Mouse (Mus musculus): ENCODE measurements around the gene Oaf. TPM values are rescaled to one million over a fixed set of nuclear protein-coding genes. Genes with fewer than 3 reads are reported as not detected.
A peak's percentile ranks its signal among the peaks of the same experiment; 100 is the strongest.

Gene Oaf
- total and polyA plus RNA-seq, 3 experiments, result 57.6 to 137 TPM; not detected in 1

- TF ChIP-seq MAX (IDR thresholded peaks at IDR 0.05; ENCODE audit: low read length) (peak; percentile 70; the same call in 1 of the 2 replicates), ZKSCAN1 (IDR thresholded peaks at IDR 0.05; ENCODE audit: low read depth, low read length) (no peak), MAZ (IDR thresholded peaks at IDR 0.05; ENCODE audit: low read depth, low read length) (peak; percentile 80), ZMIZ1 (IDR thresholded peaks at IDR 0.05; ENCODE audit: low read depth, low read length) (peak; percentile 69; the same call in 1 of the 2 replicates)
Measured at GRCm38 (mm10) chr9:43234496-43234895, 5.2 kb downstream of the Oaf start (continued).

GRCm38 (mm10) chr9:43233515-43233914, 6.2 kb downstream of the Oaf start:
- Histone ChIP-seq H3K9me3 (replicated peaks; ENCODE audit: insufficient read depth, low read length) (no peaks in the 10 kb centered on the region), H3K79me2 (ENCODE audit: control insufficient read depth, insufficient read depth, low read length, poor library complexity) (peaks cover 60% of the 10 kb centered on the region), H3K27ac (ENCODE audit: control insufficient read depth, low read depth, low read length) (peak overlapping the region; percentile 91), H3K4me1 (ENCODE audit: control insufficient read depth in 1 of 2, insufficient read depth in 2 of 2, low read length in 2 of 2) (peaks cover 15 to 67% of the 10 kb centered on the region in 2 experiments), H3K36me3 (ENCODE audit: control insufficient read depth in 1 of 2, insufficient read depth in 2 of 2, low read length in 2 of 2) (peaks cover 0 to 58% of the 10 kb centered on the region in 2 experiments; a peak in 3 of 4 replicates), H3K4me3 (ENCODE audit: control insufficient read depth in 1 of 2, insufficient read depth in 1 of 2, low read depth in 2 of 2, low read length in 2 of 2) (no peak overlapping the region), H3K9ac (ENCODE audit: control insufficient read depth, low read depth, low read length, poor library complexity, severe bottlenecking) (peak overlapping the region; percentile 31; the same call in 1 of the 2 replicates), H3K27me3 (ENCODE audit: control insufficient read depth in 1 of 2, insufficient read depth in 2 of 2, low read length in 2 of 2) (no peaks in the 10 kb centered on the region)
- DNase-seq (ENCODE audit: low read depth, low spot score), result peak; percentile 75
- TF ChIP-seq NELFE (IDR thresholded peaks at IDR 0.05; ENCODE audit: low read depth, low read length) (no peak), GATA1 (IDR thresholded peaks at IDR 0.05; ENCODE audit: low read depth, low read length) (peak; percentile 36; the same call in 1 of the 2 replicates), USF2 (IDR thresholded peaks at IDR 0.05; ENCODE audit: borderline replicate concordance in 1 of 2, insufficient read depth in 1 of 2, low read depth in 1 of 2, low read length in 2 of 2) (no peak), MAFK (IDR thresholded peaks at IDR 0.05; ENCODE audit: borderline replicate concordance, low read depth, low read length) (no peak), EP300 (IDR thresholded peaks at IDR 0.05; ENCODE audit: low read depth in 1 of 2, low read length in 2 of 2) (peak in 1 of 2 experiments; percentile 64; a peak in 3 of 4 replicates), ETS1 (IDR thresholded peaks at IDR 0.05; ENCODE audit: low read depth, low read length) (0 out of 2 replicates have a peak, but pooled peaks have one; percentile 38), TCF12 (IDR thresholded peaks at IDR 0.05; ENCODE audit: low read depth, low read length) (peak; percentile 34; the same call in 1 of the 2 replicates), ELF1 (IDR thresholded peaks at IDR 0.05; ENCODE audit: low read depth, low read length) (peak; percentile 28; the same call in 1 of the 2 replicates), BHLHE40 (IDR thresholded peaks at IDR 0.05; ENCODE audit: borderline replicate concordance, low read depth, low read length) (no peak), JUND (IDR thresholded peaks at IDR 0.05; ENCODE audit: low read depth, low read length) (no peak), POLR2A (IDR thresholded peaks at IDR 0.05; ENCODE audit: control insufficient read depth in 1 of 2, insufficient read depth in 1 of 2, low read depth in 1 of 2, low read length in 2 of 2, poor library complexity in 1 of 2) (no peak), RCOR1 (IDR thresholded peaks at IDR 0.05; ENCODE audit: low read depth, low read length) (0 out of 2 replicates have a peak, but pooled peaks have one; percentile 28), MYB (IDR thresholded peaks at IDR 0.05; ENCODE audit: low read depth, low read length) (no peak), GABPA (IDR thresholded peaks at IDR 0.05; ENCODE audit: low read depth, low read length) (no peak)

DNA sequence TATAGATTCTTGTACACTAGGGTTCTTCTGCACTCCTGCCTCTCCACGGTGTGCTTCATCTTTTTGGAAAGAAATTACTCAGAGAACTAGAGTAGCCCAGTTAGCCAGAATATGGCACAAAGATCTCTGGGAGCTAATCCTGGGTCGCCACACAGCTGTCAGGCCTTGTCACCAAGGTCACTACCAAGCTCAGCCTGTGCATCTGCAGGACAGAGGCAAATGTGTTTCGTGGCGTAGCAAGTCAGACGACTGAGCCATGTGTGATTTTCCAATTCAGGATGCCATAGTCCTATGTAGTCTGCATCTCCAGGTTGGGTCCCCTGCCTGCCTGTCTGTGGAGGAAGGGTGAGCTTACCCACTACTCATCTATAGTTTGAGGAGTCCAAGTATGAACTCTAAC, 6.7 kb downstream of the Oaf start:
- Histone ChIP-seq H3K27me3 (ENCODE audit: control insufficient read depth in 1 of 2, insufficient read depth in 2 of 2, low read length in 2 of 2) (no peaks in the 10 kb centered on the region), H3K9me3 (replicated peaks; ENCODE audit: insufficient read depth, low read length) (no peaks in the 10 kb centered on the region), H3K9ac (ENCODE audit: control insufficient read depth, low read depth, low read length, poor library complexity, severe bottlenecking) (no peak overlapping the region), H3K36me3 (ENCODE audit: control insufficient read depth in 1 of 2, insufficient read depth in 2 of 2, low read length in 2 of 2) (peaks cover 0 to 60% of the 10 kb centered on the region in 2 experiments; a peak in 3 of 4 replicates), H3K79me2 (ENCODE audit: control insufficient read depth, insufficient read depth, low read length, poor library complexity) (peaks cover 57% of the 10 kb centered on the region), H3K4me1 (ENCODE audit: control insufficient read depth in 1 of 2, insufficient read depth in 2 of 2, low read length in 2 of 2) (peaks cover 15 to 68% of the 10 kb centered on the region in 2 experiments), H3K4me3 (ENCODE audit: control insufficient read depth in 1 of 2, insufficient read depth in 1 of 2, low read depth in 2 of 2, low read length in 2 of 2) (no peak overlapping the region), H3K27ac (ENCODE audit: control insufficient read depth, low read depth, low read length) (peak overlapping the region; percentile 91)
- no peak for TF ChIP-seq CHD1 (IDR thresholded peaks at IDR 0.05; ENCODE audit: low read depth, low read length)
- TF ChIP-seq SMC3 (IDR thresholded peaks at IDR 0.05; ENCODE audit: low read depth, low read length), result no peak
- TF ChIP-seq UBTF (IDR thresholded peaks at IDR 0.05; ENCODE audit: borderline replicate concordance, insufficient read depth, low read depth, low read length), result no peak
- DNase-seq (ENCODE audit: low read depth, low spot score), result no peak

Data from MEL (cell line).